Mouse (Mus musculus) heart, embryonic 13.5 days (tissue): Measurements from ENCODE around the gene Gm20822. TPM values are rescaled to one million over a fixed set of nuclear protein-coding genes. Genes with fewer than 3 reads are reported as not detected.
"Not testable (repeated sequence)": the region's sequence is repeated elsewhere in the genome, so short reads cannot be mapped to it uniquely, and the experiment has no call there.

ENCODE experiments used
- ATAC-seq: fragments of 200-750 bp; cut with Nextera tagmentation; 2 replicates; pipeline ENCODE4 v1.8.0; 2017; ENCODE audit warnings: moderate TSS enrichment; ENCODE audit not compliant: insufficient number of reproducible peaks, low FRiP score, low TSS enrichment; ENCODE audit errors: extremely low read depth
- H3K27ac ChIP-seq: fragments of 300-500 bp; sonication (generic); replicated peaks from 2 replicates; pipeline ENCODE4 v1.5.1; 2015; ENCODE audit warnings: moderate library complexity, mild to moderate bottlenecking, inconsistent platforms
- H3K27me3 ChIP-seq: fragments of 300-500 bp; sonication (generic); replicated peaks from 2 replicates; pipeline ENCODE4 v1.6.1; 2015; ENCODE audit warnings: mild to moderate bottlenecking, inconsistent platforms
- H3K36me3 ChIP-seq: fragments of 300-500 bp; sonication (generic); 2 replicates; pipeline ENCODE4 v1.6.1; 2015; ENCODE audit warnings: mild to moderate bottlenecking, inconsistent platforms
- H3K4me1 ChIP-seq: fragments of 300-500 bp; sonication (generic); 2 replicates; pipeline ENCODE4 v1.6.1; 2015; ENCODE audit warnings: inconsistent platforms
- H3K4me2 ChIP-seq: fragments of 300-500 bp; sonication (generic); 2 replicates; pipeline ENCODE4 v1.6.1; 2015; ENCODE audit warnings: inconsistent platforms, mild to moderate bottlenecking, moderate library complexity
- H3K4me3 ChIP-seq: fragments of 300-500 bp; sonication (generic); 2 replicates; pipeline ENCODE4 v1.5.1; 2015; ENCODE audit warnings: moderate library complexity, mild to moderate bottlenecking, inconsistent platforms
- H3K9ac ChIP-seq: fragments of 300-500 bp; sonication (generic); 2 replicates; pipeline ENCODE4 v1.6.1; 2015; ENCODE audit warnings: inconsistent platforms, mild to moderate bottlenecking, moderate library complexity
- H3K9me3 ChIP-seq: fragments of 300-500 bp; sonication (generic); 2 replicates; pipeline ENCODE4 v1.6.1; 2016; ENCODE audit warnings: inconsistent platforms
- WGBS: fragments of 180-500 bp; shearing (Covaris S2); methylation state at CpG from one replicate; pipeline ENCODE4 v1.1.7; 2015; ENCODE audit warnings: mixed read lengths; 5-methylcytosine and 5-hydroxymethylcytosine counted together
- polyA plus RNA-seq: library from polyadenylated mRNA; unstranded; fragments of >200 nt; fragmentation: Nextera tagmentation; extraction: Ambion mirVana; gene quantifications from 2 replicates; pipeline ENCODE4 v1.2.1, GENCODE M21; 2015

Gene Gm20822
- not detected in 2 replicates for polyA plus RNA-seq

GRCm38 (mm10) chrY:15884671-15885070 is at the start of gene Gm20822:
TSS of gene Gm20822 (minus strand) at chrY:15884771.
- ATAC-seq, H3K27me3 ChIP-seq, H3K4me2 ChIP-seq, H3K9ac ChIP-seq, H3K27ac ChIP-seq, H3K9me3 ChIP-seq, H3K4me3 ChIP-seq, H3K36me3 ChIP-seq, H3K4me1 ChIP-seq: not testable (repeated sequence)
- no CpG with 5 or more reads among the region's 3 CpGs for WGBS
